Mouse (Mus musculus) lung, adult 2 months (tissue): ENCODE data around the gene Icam2.

Experiments
- CTCF ChIP-seq: fragments of 200-500 bp; IDR thresholded peaks from 2 replicates; pipeline ENCODE4 v1.5.1; 2011; ENCODE audit warnings: mild to moderate bottlenecking, low read length, control low read depth; ENCODE audit not compliant: insufficient read depth
- POLR2A ChIP-seq: fragments of 200-500 bp; IDR thresholded peaks from 2 replicates; pipeline ENCODE4 v1.6.1; 2011; ENCODE audit warnings: low read depth, mild to moderate bottlenecking, control low read depth, low read length, borderline replicate concordance; ENCODE audit errors: extremely low read depth

DNA sequence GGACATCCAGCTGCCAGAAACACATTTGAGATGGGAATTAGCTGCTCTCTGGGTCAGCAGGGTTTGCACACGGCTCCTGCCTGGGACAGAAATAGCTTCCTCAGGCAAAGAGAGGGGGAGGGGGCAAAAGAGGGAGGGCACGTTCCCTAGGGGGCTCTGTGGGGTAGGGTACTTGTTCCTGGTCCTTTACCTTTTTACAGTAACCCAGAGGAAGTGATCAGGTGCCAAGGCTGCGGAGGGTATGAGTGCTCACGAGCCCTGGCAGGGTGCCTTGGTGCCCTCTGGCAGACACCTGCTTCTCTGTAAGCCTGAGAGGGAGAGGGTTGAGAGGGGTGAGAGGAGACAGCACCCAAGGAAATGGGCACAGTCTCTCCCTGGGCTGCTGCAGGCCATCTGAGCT is 55.4 kb downstream of the Icam2 start:
- TF ChIP-seq POLR2A: no peak
- no peak for TF ChIP-seq CTCF
